Mouse (Mus musculus) embryonic fibroblast, embryonic 13.5 days (primary cell): ENCODE measurements at regions not wholly inside any gene's neighbourhood (a gene's known extent, or its start where the extent isn't known, plus 50 kb on each side); places are given as distances from the start of the nearest gene placed in this dataset.

ENCODE experiments used
- CTCF ChIP-seq: IDR thresholded peaks from 2 replicates; pipeline ENCODE4 v1.5.1; 2011; ENCODE audit warnings: mild to moderate bottlenecking, control low read depth, low read length, moderate library complexity, borderline replicate concordance; ENCODE audit not compliant: insufficient read depth
- POLR2A ChIP-seq: IDR thresholded peaks from 2 replicates; pipeline ENCODE4 v1.6.1; 2011; ENCODE audit warnings: low read depth, mild to moderate bottlenecking, control low read depth, low read length, moderate library complexity

DNA sequence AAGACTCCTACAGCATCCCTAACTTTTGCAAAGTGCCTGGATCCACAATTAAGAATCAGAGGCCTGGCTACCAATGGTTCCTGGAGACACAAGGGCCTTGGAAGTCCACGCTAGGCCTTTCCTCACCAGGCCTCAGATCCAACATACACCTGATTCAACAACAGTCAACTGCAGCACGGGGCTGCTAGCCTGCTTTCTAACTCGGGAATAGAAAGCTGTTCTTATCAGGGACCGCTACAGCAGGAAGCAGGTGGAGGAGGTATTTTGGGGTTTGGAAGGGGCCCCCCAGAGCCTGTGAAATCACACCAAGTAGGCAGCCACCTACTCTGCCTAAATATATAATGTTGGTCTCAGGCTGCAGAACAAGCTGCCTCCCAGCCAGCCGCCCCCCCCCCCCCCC lies 111.1 kb downstream of the Olfm1 start:
- no peak for TF ChIP-seq CTCF
- TF ChIP-seq POLR2A = no peak
